Mouse (Mus musculus) layer of hippocampus, adult 11-12 months (tissue): ENCODE results near the gene Nin.
A peak's percentile ranks its signal among the peaks of the same experiment; 100 is the strongest.
"Not testable (repeated sequence)": the region's sequence is repeated elsewhere in the genome, so short reads cannot be mapped to it uniquely, and the experiment has no call there.

Experiments
- DNase-seq: peaks from one replicate; pipeline ENCODE4 v3.0.0; 2022; ENCODE audit warnings: low spot score

The Nin gene

GRCm38 (mm10) chr12:70113351-70113750, at the start of gene Nin:
Gene Nin, minus strand, starts transcription at chr12:70113717.
- no peak for DNase-seq

GRCm38 (mm10) chr12:70161057-70161456, 47.5 kb upstream of the Nin start:
- DNase-seq = no peak

GRCm38 (mm10) chr12:70157292-70158066, 44.0 kb upstream of the Nin start:
- no peak for DNase-seq

DNA sequence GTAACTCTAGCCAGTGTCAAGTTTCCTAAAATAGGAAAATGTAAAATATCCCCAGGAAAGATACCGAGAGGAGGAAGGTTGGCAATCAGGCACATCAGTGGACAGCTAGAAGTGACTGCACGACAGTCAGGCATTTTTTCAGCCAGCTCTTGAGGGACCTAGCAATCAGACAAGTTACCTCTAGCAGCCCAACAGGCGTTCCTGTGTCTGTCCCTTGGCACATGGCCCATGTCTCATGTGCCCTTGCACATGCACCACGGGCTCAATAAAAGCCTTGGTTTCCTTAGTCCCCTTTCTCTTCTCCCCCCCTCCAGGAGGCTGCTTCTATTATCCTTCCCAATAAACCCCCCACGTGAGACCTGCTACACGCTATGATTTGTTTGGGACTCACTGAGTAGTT, 42.7 kb upstream of the Nin start:
- DNase-seq = no peak

DNA sequence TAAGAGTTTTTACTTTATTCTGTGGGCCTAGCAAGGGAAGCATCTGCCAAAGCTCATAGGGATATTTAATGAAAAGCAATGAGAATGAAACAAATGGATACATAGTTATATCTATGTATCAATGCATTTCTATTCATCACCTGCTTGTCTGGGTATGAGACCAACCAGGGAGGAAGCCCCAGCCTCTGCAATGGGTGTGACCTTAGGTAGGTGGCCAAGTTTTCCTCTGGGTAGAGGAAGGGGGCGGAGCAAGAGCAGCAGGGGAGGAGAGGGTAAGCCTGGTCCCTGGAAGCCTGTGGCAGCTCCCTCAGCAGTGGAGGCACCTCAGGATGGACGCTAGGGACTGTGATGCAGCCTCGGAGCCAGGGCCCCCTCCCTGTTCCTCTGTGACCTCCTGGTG, 40.3 kb upstream of the Nin start, which contains the start of gene Abhd12b:
Gene Abhd12b (plus strand): TSS at position 301 of the 400 bp plus-strand sequence.
- DNase-seq = no peak

- no peak for DNase-seq
These were observed 35.2 kb upstream of the Nin start for GRCm38 (mm10) chr12:70148631-70149265.

DNA sequence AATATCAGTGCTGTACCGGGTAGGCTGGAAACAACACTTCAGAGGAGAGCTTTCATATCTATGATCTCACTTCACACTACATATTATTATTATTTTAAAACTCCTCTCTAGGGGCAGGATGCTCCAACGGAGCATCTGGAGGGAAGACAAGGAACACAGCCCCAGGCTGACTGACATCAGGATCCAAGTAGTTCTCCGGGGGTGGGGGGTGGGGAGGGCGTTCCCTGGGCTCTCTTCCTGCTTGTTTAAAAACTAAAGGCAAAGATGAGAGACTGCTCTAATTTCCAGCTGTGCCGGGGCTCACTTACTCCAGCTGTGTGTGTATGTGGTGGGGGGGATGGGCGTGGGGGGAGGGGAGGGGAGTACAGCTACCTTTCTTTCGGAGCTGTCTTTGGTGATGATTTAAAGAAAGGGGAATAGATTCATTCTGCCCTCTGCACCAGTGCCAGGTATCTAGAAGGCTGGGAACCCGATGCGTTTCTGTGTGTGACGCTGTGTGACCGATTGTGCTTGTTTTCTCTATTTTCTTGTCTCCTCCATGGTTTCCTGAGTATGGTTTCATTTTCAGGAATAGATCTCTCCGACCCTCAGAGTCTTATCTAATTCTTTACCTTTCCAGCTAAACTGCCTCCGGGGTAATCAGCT, 34.6 kb upstream of the Nin start:
- no peak for DNase-seq

GRCm38 (mm10) chr12:70145586-70145985, 32.1 kb upstream of the Nin start:
- no peak for DNase-seq

DNA sequence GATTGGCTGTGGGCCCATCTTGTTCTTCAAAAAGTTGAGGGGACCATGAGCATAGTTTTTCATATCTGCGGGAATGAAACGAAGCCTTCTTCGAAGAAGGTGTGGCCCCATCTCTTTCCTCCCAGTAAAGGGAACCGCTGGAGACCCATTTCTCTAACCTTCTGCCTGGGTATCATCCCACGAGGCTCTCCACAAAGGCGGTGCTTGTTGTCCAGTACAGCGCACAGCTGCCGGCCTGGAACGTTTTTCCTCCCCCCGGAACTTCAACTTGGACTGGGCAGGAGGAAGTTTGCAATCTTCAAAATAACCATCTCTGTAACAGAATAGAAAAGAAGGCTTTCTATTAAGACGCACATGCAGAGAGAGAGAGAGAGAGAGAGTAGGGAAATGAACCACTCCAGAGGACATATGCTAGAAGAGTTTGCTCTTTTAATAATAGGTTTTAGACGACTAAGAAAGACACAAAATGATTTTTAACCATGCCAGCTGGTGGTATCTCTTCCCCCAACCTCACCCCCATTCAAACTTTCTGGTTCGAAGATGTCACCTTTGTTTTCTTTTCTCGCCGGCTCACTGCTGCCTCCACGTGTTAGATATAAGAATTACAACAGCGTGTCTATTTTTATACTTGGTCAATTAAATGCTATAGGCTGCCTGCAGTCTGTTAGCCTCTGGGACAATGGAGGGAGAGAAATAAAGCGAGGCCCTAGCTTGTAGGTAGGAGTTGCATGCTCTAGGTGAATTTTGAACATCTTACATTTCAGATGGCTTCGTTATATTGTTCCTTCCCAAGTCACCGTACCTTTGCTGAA, 31.3 kb upstream of the Nin start:
- DNase-seq = peak; percentile 68

DNA sequence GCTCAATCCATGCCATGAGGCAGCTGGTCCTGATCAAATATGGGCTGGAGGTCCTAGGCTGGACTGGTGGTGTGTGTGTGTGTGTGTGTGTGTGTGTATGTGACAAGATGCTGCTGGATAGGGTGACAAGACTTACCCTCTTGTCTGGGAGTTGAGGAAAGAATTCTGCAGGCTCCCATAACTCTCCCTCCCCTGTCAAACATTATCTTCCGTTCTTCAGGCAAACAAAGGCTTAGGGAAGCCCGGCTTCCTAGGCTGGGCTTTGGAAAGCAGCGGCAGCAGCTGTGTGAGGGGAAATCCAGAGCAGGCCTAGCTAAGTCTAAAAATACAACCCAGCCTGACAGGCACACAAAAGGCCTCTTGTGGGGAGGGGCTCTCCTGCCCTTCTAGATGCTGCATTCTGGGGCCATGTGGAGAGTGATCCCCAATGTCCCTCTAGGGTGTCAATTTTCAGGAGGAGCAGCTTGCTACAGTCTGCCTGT, 30.6 kb upstream of the Nin start:
- not testable (repeated sequence) for DNase-seq

DNA sequence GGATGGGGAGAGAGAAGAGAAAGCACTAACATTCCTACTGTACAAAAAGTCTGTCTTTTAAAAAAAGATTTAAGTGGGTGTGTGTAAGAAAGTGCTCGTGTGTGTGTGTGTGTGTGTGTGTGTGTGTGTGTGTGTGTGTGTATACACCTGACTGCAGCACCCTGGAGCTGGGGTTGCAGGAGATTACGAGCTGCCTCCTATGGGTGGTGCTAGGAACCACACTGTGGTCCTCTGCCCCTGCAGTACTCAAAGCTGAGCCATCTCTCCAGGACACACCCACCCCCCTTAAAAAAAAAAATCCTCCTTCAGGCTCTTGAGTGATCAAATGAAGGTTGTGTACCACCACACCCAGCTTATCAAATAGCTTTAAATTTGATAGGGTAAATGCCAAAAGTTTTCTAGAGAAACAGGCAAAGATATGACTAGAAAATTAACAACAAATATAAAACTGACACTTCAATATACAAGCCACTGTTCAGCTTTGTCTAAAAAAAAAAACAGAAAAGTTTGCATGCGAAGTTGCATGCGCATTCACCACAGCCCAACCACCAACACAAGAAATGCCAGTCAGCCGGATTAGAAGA, 27.6 kb upstream of the Nin start:
- no peak for DNase-seq

- no peak for DNase-seq
These were observed 27.0 kb upstream of the Nin start for GRCm38 (mm10) chr12:70140542-70140941.

GRCm38 (mm10) chr12:70139871-70140270, 26.4 kb upstream of the Nin start:
- DNase-seq = no peak

DNA sequence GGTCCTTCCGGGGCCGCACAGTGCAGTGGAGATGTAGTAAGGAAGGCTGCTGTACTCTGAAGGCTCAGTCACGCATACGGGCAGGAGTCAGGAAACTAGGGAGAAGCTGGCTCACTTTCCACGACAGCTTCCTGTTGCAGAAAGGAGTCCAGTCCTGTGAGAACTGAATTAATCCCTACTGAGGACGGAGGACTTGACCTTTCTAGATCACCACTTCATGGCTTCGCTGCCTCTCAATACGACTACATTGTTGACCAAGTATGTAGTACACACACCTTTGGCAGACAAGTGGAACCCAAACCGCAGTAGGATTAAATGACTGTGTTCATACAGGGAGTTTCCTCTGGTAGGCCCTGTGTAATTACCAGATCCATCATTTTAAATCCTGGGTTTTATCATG, 24.1 kb upstream of the Nin start:
- no peak for DNase-seq

DNA sequence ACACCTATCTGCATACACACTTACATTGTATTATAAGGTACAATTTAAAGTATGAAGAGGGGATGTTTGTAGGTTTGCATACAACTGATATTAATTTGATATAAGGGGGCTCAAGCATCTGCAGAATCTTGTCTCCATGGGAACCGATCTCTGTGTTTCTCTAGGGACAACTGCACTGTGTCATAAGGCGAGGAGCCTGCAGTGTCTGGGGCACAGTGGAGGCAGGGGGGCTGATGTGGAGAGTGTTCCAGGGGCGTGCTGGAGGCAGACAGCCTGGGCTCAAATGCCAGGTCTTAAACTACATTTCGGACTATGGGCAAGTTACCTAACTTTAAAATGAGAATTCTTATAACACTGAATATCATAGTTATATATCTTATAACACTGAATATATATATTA, 23.6 kb upstream of the Nin start:
- DNase-seq = no peak

- no peak for DNase-seq
These were observed 22.8 kb upstream of the Nin start for GRCm38 (mm10) chr12:70136185-70136756.

DNA sequence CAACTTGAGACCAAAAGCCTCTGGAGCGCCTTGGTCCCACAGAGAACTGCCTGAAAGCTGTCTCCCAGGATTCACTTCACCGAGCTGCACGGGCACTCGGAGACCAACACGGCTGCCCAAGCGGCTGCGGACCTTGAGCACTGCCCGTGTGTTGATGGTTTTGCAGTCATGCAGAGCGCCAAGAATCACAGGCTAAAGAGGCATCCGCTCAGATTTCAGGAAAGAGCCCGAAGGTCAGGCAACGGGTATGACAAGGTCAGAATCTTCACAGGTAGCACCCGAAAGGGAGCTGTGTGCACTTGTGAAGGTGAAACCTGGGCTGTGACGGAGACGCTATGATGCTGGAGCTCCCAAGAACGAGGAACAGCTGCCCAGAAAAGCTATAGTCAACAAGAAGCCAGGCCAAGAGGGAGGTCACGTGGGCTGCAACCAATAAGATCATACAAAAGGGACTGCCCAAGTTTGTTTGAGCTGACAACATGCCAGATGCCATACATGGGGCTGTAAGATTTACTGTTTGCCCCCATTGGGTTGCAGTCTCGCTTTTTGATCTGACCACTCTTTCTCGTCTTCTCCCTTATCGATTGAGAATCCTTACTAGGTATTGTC, 21.2 kb upstream of the Nin start:
- DNase-seq = no peak

DNA sequence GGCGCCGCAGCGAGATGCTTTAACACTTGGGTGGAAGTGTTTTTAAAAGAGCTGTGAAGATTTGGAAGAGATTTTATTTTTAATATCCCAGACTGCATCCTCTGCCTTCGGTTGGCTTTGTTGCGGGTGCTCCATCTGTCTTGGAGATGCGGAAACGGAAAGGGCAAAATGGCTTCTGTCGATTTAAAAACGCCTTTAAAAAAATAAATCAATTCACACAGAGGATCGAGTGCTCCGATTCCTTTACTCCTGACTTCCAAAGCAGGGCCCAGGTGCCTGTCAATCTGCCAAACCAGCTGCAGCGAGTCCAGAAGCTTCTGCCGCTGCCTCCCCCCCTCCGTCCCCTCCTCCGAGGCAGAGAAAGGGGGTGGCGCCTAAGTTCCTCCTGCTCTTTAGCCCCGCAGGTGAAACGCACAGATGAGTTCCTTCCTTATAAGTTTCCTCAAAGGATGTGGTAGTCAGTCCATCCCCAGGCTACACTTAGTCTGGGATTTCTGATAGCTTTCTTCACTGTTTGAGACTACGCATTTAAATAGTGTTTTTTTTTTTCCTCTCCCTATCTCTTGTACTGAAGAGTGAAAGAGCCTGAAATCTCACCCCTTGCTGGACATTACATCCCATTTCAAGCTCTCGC, 17.6 kb upstream of the Nin start:
- DNase-seq = peak; percentile 34

- no peak for DNase-seq
These were observed 15.6 kb upstream of the Nin start for GRCm38 (mm10) chr12:70129105-70129504.

GRCm38 (mm10) chr12:70126626-70127025, 13.1 kb upstream of the Nin start:
- no peak for DNase-seq
